Mouse (Mus musculus) brown adipose tissue, adult 24 weeks (tissue): ENCODE data around the gene Trappc6a. TPM values are rescaled to one million over a fixed set of nuclear protein-coding genes. Genes with fewer than 3 reads are reported as not detected.

ENCODE experiments used
- H3K27ac ChIP-seq: fragments of 200-500 bp; replicated peaks from 2 replicates; pipeline ENCODE4 v1.5.1; 2012; ENCODE audit warnings: low read depth, mild to moderate bottlenecking, low read length
- H3K4me1 ChIP-seq: fragments of 200-500 bp; 2 replicates; pipeline ENCODE4 v1.6.1; 2012; ENCODE audit warnings: low read length, mixed read lengths; ENCODE audit not compliant: control insufficient read depth, insufficient read depth, insufficient read length
- H3K4me3 ChIP-seq: fragments of 200-500 bp; 2 replicates; pipeline ENCODE4 v1.5.1; 2012; ENCODE audit warnings: low read depth, mild to moderate bottlenecking, low read length, moderate library complexity; ENCODE audit not compliant: insufficient read depth
- polyA plus RNA-seq: library from polyadenylated mRNA; stranded (reverse); fragments of >200 nt; gene quantifications from 2 replicates; pipeline ENCODE4 v1.2.4, GENCODE M21; 2012; ENCODE audit not compliant: missing spikeins, insufficient read depth, insufficient read length

The Trappc6a gene
- polyA plus RNA-seq, result 39.3 and 49.9 TPM in 2 replicates

DNA sequence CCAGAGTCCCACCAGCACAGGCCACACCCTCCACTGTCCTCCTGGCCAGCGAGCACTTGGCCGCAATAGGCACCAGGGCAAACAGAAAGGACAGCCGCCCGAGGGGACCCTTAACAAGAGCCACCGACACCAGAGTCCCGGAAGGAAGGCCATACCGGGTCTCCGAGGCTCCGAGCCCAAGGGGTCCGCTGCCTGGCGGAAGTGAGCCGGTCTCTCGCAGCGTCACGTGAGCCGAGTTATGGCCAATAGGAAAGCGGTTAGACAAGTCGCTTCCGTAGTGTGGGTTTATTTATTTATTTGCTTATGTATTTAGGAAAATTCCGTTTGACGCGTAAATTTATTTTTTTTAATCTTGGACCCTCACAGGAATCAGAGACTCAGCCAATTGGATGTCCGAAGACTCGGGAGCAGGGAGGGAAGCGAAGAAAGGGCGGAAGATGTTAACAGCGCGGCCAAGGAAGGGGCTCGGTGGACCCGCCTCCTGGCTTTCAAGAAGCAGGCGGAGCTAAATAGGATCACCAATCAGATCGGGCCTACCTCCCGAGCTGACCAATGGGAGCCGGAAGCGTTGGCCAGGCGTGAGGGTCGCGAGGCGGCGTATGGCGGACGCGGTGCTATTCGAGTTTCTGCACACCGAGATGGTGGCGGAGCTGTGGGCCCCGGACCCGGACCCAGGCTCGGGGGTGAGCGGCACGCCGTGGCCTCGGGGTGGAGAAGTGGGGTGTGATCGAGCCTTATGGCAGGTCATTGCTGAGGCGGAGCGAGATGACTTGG is at the start of gene Trappc6a, which contains the start of gene Bloc1s3:
Trappc6a (plus strand) TSS at position 246 of the 774 bp plus-strand sequence.
Bloc1s3 (minus strand) TSS at position 218 of the 774 bp plus-strand sequence.
- Histone ChIP-seq H3K4me1 (peaks cover 3% of the 10 kb centered on the region), H3K27ac (peak within 1 kb of the TSS; percentile 77), H3K4me3 (peak within 1 kb of the TSS; percentile 95)

DNA sequence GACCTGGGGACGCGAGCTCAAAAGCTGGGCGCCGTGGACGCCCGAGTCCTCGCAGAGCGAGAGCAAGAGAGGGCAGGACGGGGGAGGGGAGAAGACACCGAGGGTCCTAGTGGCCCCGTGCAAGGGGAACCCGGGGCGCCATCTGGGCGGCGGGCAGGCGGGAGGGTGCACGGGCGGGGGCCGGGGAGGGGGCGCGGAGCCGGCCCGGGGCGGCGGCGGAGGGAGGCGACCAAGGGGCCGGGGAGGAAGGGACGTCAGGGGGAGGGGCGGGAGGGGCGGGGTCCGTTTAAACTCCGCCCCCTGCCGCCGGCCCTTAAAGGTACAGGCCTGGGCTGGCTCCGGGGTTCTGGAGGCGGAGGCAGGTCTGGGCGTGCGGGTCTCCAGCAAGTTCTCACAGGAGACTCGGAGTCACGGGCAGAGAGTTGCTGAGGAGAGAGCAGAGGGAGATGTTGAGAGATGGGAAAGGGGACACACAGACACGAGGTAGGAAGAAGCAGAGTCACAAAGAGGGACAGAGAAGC is 49.5 kb upstream of the Trappc6a start, which contains the start of gene Mark4:
Mark4 (minus strand) TSS at position 231 of the 521 bp plus-strand sequence.
- peak within 1 kb of the TSS; percentile 90 for H3K4me3 ChIP-seq
- H3K4me1 ChIP-seq, result peaks cover 12% of the 10 kb centered on the region; the same call in 1 of the 2 replicates
- peak within 1 kb of the TSS; percentile 82 for H3K27ac ChIP-seq

DNA sequence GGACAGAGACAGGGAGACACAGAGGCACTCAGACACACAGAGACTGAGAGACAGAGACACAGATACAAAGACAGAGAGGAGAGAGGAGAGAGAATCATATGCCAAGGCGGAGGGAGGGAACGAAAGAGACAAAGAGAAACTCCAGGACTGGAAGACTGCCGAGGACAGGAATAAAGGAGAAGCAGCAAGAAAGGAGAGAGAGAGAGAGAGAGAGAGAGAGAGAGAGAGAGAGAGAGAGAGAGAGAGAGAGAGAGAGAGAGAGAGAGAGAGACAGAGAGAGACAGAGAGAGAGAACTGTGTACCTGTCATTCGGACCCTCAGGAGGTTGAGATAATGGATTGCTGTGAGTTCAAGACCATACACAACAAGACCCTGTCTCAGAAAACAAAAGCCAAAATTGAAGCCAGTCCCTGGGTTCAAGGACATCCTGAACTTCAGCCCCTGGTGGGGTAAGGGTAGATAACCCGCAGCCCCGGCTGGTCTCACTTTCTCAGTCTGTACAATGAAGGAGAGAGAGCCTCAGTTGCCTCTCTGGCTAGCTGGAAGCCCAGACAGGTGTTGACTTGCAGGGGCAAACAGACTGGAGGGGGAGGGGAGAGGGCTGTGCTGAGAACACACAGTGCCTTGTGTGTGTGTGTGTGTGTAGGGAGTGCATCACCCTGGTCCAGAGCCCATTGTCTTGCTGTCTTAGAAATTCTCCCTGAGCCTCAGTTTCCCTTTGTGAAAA is 48.9 kb upstream of the Trappc6a start:
- peaks cover 12% of the 10 kb centered on the region; the same call in 1 of the 2 replicates for H3K4me1 ChIP-seq
- peak overlapping the region; percentile 87 for H3K4me3 ChIP-seq
- H3K27ac ChIP-seq, result peak overlapping the region; percentile 82

DNA sequence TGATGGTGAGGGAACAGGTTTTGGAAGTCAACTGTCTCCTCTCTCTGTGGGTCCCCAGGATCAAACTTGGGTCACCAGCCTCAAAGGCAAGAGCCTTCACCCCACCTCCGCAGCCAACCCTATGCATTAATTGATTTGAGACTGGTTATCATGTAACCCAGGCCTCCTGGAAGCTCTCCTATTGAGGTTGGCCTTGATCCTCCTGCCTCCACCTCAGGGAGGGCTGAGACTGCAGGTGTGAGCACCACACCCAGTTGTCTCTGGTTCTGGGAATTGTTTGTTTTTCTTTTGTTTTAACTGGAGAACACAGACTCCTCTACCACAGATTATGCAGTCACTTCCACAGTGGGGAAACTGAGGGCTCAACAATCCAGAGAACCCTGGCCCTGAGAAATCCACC is 47.7 kb upstream of the Trappc6a start:
- Histone ChIP-seq H3K4me3 (no peak overlapping the region), H3K4me1 (peaks cover 12% of the 10 kb centered on the region; the same call in 1 of the 2 replicates), H3K27ac (no peak overlapping the region)

DNA sequence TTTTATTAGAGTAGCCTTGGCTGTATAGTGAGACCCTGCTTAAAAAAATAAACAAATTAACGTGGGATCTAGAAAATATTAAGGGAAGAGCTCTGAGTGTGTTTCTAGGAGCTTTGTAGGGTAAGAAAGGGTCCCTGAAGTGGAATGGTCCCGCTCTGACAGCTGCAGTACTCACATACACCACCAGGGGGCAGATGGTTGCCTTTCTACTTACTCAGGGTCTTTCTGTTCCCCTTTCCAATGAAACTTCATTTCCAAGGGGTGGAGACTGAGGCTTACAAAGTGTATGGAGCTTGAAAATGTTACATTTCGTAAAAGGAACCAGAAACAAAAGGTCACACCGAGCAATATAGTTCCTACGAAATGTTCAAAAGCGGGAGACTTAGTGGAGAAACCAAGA is 46.7 kb upstream of the Trappc6a start:
- no peak overlapping the region for H3K4me3 ChIP-seq
- H3K4me1 ChIP-seq, result peaks cover 12% of the 10 kb centered on the region; the same call in 1 of the 2 replicates
- no peak overlapping the region for H3K27ac ChIP-seq

DNA sequence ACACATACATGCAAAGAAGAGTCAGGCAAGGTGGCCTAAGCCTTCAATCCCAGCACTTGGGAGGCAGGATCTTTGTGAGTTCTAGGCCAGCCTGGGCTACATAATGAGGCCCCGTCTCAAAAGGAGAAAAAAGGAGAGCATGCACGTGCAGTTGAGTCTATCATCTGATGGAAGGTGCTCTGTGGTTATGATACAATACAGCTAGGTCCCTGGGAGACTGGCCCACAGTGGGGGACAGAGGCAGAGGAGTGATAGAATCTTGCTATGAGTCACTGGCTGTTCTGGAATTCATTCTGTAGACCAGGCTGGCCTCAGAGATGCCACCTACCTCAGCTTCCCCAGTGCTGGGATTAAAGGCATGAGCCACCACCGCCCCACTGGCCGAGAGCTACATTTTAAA is 45.8 kb upstream of the Trappc6a start:
- Histone ChIP-seq H3K4me3 (no peak overlapping the region), H3K4me1 (peaks cover 7% of the 10 kb centered on the region), H3K27ac (peak overlapping the region; percentile 5; the same call in 1 of the 2 replicates)

DNA sequence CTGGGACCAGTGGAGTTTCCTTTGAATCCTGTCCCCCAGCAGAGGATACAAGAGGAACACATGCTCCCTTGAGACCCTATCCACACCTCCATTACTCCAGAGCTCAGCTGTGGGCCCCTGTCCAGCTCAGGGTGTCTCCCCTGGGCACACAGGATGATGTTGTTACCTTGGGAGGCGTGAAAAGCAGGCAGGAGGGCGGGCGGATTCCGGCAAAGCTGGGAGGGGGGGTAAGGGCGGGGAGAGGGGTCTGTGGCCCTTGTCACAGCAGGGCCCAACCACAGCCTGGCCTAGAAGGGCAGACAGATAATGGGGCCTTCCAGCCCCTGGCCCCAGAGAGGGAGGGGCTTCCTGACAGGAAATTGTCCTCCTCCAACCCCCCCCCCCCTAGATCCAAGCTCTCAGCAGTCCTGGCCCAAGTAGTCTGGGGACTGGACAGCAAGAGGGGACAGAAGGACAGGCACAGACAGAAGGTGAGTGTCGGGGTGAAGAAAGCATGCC is 45.3 kb upstream of the Trappc6a start, which contains the start of gene Exoc3l2:
Exoc3l2 (plus strand) TSS at position 448 of the 498 bp plus-strand sequence.
- Histone ChIP-seq H3K27ac (peak within 1 kb of the TSS; percentile 5; the same call in 1 of the 2 replicates), H3K4me3 (peak within 1 kb of the TSS; percentile 31), H3K4me1 (peaks cover 6% of the 10 kb centered on the region)

DNA sequence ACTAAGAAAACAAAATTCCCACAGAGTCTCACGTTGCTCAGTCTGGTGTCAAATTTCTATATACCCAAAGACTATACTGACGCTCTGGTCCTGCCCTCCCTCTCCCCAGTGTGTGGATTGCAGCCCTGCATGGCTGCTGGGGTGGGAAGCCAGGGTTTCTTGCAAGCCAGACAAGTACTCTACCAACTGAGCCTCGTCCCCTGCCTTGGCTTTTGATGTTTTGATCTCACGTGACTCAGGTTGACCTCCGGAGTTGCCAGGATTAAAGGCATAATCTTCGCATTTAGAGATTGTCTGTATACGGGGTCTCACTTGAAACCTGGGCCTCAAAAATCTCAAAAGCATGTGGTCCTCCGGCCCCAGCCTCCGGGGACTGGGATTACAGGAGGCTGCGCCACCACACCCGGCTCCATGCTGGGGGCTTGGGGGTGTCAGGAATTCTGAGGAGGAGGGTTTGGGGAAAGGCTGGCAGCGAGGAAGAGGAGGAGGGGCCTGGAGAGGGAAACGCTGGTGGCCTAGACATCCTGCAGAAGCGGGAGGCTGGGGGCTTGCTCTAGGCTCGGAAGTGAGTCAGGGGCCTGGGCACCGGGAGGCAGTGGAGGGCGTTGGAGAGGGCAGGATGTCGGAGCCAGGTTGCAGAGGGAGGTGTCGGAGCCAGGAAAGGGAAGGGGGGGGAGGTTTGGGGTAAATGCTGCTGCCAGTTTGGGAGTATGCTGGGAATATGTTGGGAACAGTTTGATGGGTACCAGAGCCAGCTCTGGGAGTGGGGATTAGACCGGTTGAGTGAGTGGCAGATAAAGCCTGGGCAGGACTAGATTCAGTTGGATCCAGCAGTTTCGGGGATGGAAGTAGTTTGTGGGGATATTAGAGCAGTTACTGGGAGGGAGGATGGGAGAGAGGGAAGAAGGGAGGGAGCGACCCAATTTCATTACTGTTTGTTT is 43.6 kb upstream of the Trappc6a start:
- no peak overlapping the region for H3K4me3 ChIP-seq
- H3K4me1 ChIP-seq, result peaks cover 6% of the 10 kb centered on the region
- H3K27ac ChIP-seq, result no peak overlapping the region

DNA sequence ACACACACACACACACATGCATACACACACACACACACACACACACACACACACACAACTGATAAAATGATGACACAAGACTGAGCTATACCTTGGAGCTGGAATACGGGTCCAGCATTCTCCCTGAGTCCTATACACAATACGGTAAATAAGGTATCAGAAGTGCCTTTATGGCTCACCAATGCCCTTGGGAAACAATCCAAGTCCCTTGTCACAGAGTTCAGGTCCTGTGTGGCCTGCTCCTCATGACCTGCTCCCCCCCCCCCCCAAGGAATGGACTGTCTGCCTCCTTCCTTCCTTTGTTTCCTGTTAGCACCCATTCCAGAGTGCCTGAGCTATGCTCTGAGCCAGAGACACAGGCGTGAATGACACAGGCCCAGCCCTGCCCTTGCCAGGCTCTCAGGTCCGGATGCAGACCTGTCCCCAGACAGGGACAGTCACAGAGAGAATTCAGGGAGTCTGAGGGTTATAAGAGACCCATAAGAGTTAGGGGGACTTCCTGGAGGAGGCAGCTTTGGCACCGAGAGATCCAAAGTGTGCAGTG is 41.5 kb upstream of the Trappc6a start:
- no peak overlapping the region for H3K4me3 ChIP-seq
- peak overlapping the region; percentile 20 for H3K27ac ChIP-seq
- H3K4me1 ChIP-seq, result peaks cover 6% of the 10 kb centered on the region

DNA sequence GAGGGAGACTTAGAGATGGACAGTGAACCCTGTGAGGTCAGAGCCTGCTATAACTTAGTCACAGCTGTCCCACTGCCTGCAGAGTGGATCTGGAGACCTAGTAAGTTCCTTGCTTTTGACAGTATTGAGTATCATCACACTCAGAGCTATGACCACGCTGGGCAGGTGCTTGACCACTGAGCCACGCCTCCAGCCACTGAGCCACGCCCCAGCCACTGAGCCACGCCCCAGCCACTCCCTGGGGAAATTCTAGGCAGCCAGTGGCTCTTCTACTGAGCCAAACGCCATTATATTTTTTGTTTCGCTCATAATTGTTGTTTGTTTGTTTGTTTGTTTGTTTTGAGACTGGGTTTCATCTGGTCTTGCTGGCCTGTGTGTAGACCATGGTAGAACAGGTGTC is 40.6 kb upstream of the Trappc6a start:
- no peak overlapping the region for H3K27ac ChIP-seq
- H3K4me3 ChIP-seq, result no peak overlapping the region
- H3K4me1 ChIP-seq, result peaks cover 7% of the 10 kb centered on the region

DNA sequence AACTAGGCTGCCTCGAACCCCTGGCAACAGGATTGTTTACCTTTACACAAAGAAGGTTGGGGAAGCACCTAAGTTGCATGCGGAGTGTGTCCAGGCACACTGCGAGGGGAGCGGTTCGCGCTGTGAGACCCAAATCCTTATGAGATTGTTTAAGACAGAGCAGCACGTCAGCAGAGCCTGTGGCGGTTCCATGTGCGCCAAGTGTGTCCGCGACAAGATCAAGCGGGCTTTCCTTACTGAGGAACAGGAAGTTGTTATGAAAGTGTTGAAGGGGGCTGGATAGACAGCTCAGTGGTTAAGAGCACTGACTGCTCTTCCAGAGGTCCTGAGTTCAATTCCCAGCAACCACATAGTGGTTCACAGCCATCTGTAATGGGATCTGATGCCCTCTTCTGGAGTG is 39.9 kb upstream of the Trappc6a start:
- no peak overlapping the region for H3K27ac ChIP-seq
- no peak overlapping the region for H3K4me3 ChIP-seq
- peaks cover 12% of the 10 kb centered on the region for H3K4me1 ChIP-seq

DNA sequence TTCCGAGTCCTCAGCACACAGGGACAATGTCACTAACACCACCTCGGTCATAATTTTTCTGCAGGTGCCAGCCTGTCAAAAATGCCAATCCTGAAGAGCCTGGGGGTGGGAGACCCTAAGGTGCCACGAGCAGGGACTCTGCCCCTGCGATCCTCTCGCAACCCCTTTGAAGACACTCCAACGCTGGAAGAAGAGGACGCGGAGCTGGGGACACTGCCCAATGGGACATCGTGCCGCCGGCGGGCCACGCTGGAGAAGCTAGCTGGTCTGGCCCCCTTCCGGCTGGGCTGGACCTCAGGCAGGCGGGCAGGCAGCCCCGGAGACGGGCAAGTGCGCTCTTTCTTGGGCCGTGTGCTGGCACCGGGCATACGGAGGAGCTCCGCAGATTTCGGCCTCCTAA is 38.8 kb upstream of the Trappc6a start:
- no peak overlapping the region for H3K27ac ChIP-seq
- H3K4me3 ChIP-seq, result no peak overlapping the region
- peaks cover 15% of the 10 kb centered on the region for H3K4me1 ChIP-seq

DNA sequence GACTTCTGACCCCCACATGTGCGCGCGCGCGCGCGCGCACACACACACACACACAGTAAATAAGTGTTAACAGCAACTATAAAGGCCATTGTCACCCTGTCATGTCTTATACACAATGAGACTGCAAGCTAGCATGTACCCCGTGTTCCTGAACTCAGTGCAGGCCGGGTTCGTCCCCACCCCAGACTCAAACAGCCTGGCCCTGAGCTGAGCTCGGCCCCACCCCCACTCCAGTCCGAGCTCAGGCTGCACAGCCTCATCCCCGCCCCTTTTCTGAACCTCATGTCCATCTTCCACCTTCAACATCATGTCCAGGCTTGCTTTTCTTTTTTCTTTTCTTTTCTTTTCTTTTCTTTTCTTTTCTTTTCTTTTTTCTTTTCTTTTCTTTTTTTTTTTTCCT is 37.9 kb upstream of the Trappc6a start:
- Histone ChIP-seq H3K4me1 (peaks cover 15% of the 10 kb centered on the region), H3K4me3 (no peak overlapping the region)

DNA sequence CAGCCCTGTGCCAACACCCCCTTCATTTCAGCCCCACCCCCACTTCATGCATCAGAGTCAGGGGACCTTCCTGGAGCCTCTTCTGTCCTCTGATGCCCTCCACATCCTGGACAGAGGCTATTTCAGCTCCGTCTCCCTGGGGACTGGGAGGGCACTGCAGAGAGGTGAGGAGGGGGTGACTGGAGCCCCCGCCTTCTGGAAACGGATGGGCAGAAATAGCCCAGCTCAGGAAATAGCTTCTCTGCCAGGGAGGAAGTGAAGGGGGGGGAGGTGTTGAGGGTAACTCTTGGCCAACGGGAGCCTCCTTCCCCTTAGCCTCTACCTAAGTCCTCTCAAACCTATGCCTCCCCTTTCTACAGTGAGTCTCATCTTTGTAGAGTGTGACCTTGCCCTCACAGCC is 35.8 kb upstream of the Trappc6a start:
- H3K4me3 ChIP-seq, result no peak overlapping the region
- H3K4me1 ChIP-seq, result peaks cover 8% of the 10 kb centered on the region
- H3K27ac ChIP-seq, result peak overlapping the region; percentile 71

More for the DNA sequence above, 37.9 kb upstream of the Trappc6a start:
- no peak overlapping the region for H3K27ac ChIP-seq
